Mouse (Mus musculus) testis, adult 2 months (tissue): ENCODE results near the gene Cfap20. TPM values are rescaled to one million over a fixed set of nuclear protein-coding genes. Genes with fewer than 3 reads are reported as not detected.
A peak's percentile ranks its signal among the peaks of the same experiment; 100 is the strongest.

ENCODE experiments used
- H3K27ac ChIP-seq: fragments of 200-500 bp; 2 replicates; pipeline ENCODE4 v1.5.1; 2012; ENCODE audit warnings: low read depth, low read length; ENCODE audit not compliant: control insufficient read depth, insufficient read depth
- H3K27me3 ChIP-seq: fragments of 200-500 bp; 2 replicates; pipeline ENCODE4 v1.6.1; 2012; ENCODE audit warnings: mild to moderate bottlenecking, low read length, moderate library complexity; ENCODE audit not compliant: control insufficient read depth, insufficient read depth
- H3K36me3 ChIP-seq: fragments of 200-500 bp; 2 replicates; pipeline ENCODE4 v1.6.1; 2012; ENCODE audit warnings: mild to moderate bottlenecking, low read length; ENCODE audit not compliant: control insufficient read depth, insufficient read depth
- H3K4me1 ChIP-seq: fragments of 200-500 bp; 2 replicates; pipeline ENCODE4 v1.6.1; 2012; ENCODE audit warnings: low read length; ENCODE audit not compliant: control insufficient read depth, insufficient read depth
- H3K4me3 ChIP-seq: fragments of 200-500 bp; 2 replicates; pipeline ENCODE4 v1.5.1; 2012; ENCODE audit warnings: low read depth, mild to moderate bottlenecking, low read length, moderate library complexity, mixed read lengths; ENCODE audit not compliant: control insufficient read depth
- CTCF ChIP-seq: fragments of 200-500 bp; IDR thresholded peaks from 2 replicates; pipeline ENCODE4 v1.5.1; 2012; ENCODE audit warnings: low read depth, mild to moderate bottlenecking, inconsistent platforms, low read length, moderate library complexity; ENCODE audit not compliant: control insufficient read depth, insufficient read depth, insufficient replicate concordance
- POLR2A ChIP-seq: fragments of 200-500 bp; IDR thresholded peaks from 2 replicates; pipeline ENCODE4 v1.6.1; 2012; ENCODE audit warnings: low read depth, mild to moderate bottlenecking, inconsistent platforms, low read length, moderate library complexity; ENCODE audit not compliant: control insufficient read depth
- polyA plus RNA-seq: library from polyadenylated mRNA; depleted of rRNA; stranded (reverse); fragments of >200 nt; gene quantifications from 2 replicates; pipeline ENCODE4 v1.2.3, GENCODE M21; 2012

Gene Cfap20
- polyA plus RNA-seq, 1 experiment, result 103 TPM

DNA sequence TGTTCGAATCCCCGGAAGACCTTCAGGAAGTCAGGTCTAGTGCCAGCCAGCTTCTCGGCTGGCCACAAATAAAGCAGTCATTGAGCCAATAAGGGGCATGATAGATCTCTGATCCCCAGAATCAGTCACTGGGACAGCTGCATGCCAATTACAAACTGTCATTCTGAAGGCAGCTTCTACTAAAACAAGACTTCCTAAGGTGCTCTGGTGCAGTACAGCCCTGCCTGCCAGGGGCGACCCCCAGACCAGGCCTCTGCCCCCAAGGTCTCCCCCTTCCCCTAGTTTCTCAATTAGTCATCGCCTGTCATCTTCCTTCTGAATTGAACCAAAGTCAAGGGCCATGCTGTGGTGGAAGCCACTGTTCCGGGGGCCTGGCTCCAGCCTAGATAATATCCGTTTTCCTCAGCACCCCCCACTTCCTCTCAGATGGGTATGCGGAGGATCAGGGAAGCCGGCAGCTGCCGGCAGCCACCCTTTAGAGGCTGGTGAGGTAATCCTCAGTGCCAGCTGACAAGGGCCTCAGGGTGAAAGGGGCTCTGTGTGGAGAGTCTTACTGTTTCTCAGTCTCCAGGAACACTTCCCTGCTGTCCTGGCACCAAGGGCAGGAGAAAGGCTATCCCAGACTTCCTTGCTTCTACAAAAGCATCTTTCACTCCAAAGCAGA, 23.2 kb downstream of the Cfap20 start:
- Histone ChIP-seq H3K36me3 (no peaks in the 10 kb centered on the region), H3K27ac (no peak overlapping the region), H3K27me3 (no peaks in the 10 kb centered on the region), H3K4me3 (no peak overlapping the region), H3K4me1 (peaks cover 2% of the 10 kb centered on the region)
- TF ChIP-seq POLR2A (no peak), CTCF (no peak)

GRCm38 (mm10) chr8:95409518-95409917, 25.2 kb downstream of the Cfap20 start:
- Histone ChIP-seq H3K4me1 (peaks cover 2% of the 10 kb centered on the region), H3K27ac (no peak overlapping the region), H3K36me3 (no peaks in the 10 kb centered on the region), H3K27me3 (no peaks in the 10 kb centered on the region), H3K4me3 (no peak overlapping the region)
- TF ChIP-seq CTCF (no peak), POLR2A (no peak)

DNA sequence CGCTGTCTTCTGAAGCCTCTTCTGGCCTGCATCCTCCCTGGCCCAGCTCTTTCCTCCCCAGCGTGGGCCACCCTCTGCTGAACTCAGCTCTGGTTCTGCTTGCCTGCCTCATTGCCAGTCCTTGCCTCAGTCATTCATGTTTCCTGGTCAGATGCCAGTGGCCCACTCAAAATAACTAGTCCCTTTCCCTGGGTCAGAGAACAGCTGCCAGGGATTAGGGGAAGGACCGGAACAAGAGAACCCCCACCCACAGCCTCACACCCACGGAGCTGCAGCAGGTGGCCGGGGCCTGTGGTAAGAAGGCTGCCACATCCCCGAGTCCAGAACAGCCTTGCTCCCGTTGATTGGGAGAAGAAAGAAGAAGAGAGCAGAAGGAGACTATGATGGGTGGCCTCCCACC, 33.6 kb downstream of the Cfap20 start:
- no peaks in the 10 kb centered on the region; the same call in 1 of the 2 replicates for H3K4me1 ChIP-seq
- H3K27ac ChIP-seq, result no peak overlapping the region
- no peaks in the 10 kb centered on the region for H3K36me3 ChIP-seq
- H3K4me3 ChIP-seq, result no peak overlapping the region
- TF ChIP-seq POLR2A (no peak), CTCF (no peak)
- H3K27me3 ChIP-seq, result no peaks in the 10 kb centered on the region

GRCm38 (mm10) chr8:95399131-95399530, 35.5 kb downstream of the Cfap20 start:
- no peaks in the 10 kb centered on the region; the same call in 1 of the 2 replicates for H3K4me1 ChIP-seq
- H3K36me3 ChIP-seq, result no peaks in the 10 kb centered on the region
- TF ChIP-seq CTCF (no peak), POLR2A (no peak)
- H3K27ac ChIP-seq, result no peak overlapping the region
- H3K27me3 ChIP-seq, result no peaks in the 10 kb centered on the region
- peak overlapping the region; percentile 41 for H3K4me3 ChIP-seq

GRCm38 (mm10) chr8:95397201-95397600, 37.5 kb downstream of the Cfap20 start:
- H3K27ac ChIP-seq, result no peak overlapping the region

DNA sequence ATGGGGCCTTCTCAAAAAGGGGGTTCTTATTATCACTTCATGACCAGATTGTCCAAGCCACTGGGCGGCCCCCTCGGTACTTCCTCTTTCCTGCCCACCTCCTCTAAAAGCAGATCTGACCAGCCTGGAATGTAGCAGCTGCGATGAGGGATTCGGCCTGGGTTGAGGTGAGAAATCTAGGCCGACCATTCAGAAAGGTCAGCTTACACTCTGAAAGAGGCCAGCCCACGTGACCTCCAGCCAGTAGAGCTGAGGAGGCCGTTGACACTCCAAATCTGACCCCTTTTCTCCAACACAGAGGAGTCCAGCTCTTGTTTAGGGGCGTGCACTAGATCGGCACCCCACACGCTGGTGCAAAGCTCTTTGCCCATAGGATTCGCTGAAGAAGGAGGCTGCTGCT, 37.9 kb downstream of the Cfap20 start:
- no peak overlapping the region for H3K4me3 ChIP-seq
- no peaks in the 10 kb centered on the region for H3K27me3 ChIP-seq
- no peaks in the 10 kb centered on the region; the same call in 1 of the 2 replicates for H3K4me1 ChIP-seq
- H3K36me3 ChIP-seq, result no peaks in the 10 kb centered on the region
- H3K27ac ChIP-seq, result no peak overlapping the region
- no peak for TF ChIP-seq POLR2A
- no peak for TF ChIP-seq CTCF

More at GRCm38 (mm10) chr8:95397201-95397600, 37.5 kb downstream of the Cfap20 start:
- Histone ChIP-seq H3K27me3 (no peaks in the 10 kb centered on the region), H3K4me1 (no peaks in the 10 kb centered on the region; the same call in 1 of the 2 replicates), H3K4me3 (no peak overlapping the region), H3K36me3 (no peaks in the 10 kb centered on the region)
- TF ChIP-seq POLR2A, result no peak

DNA sequence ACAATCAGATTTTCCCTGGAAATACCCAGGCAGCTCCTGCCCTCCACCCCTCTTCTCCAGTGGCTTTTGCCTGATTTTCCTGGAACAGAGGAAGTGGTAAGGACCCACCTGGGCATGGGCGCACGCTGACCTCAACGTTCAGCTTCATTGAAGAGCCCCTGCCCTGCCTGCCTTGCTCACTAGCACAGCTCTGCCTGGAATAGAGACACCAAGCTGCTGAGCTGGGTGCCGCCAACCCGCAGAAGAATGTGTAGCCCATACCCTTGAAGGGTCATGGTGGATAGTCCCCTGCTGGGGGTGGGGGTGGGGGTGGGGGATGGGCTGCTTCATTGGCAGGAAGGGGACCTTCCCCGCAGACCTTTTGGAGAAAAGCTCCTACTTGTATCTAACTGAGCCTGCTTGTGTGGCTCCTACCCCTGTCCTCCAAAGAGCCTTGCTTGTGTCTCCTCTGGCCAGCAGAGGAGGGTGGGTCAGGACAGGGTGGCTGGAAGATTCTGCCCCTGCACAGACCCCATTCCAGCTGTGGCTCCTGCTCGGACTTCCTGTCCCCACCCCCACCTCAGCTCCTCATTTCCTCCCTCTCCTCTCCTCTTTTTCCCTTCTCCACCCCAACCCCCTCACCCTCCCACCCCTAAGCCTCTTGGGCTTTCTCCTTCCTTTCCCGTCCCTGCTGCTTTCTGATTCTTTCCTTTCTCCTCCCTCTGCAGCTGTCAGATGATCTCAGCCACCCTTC, 39.3 kb downstream of the Cfap20 start:
- Histone ChIP-seq H3K27ac (no peak overlapping the region), H3K36me3 (no peaks in the 10 kb centered on the region), H3K4me3 (no peak overlapping the region), H3K4me1 (no peaks in the 10 kb centered on the region; the same call in 1 of the 2 replicates), H3K27me3 (no peaks in the 10 kb centered on the region)
- TF ChIP-seq CTCF (no peak), POLR2A (no peak)
